Mouse (Mus musculus) heart, adult 9 months (tissue): ENCODE measurements around the gene Crym.
A peak's percentile ranks its signal among the peaks of the same experiment; 100 is the strongest.

Source experiments
- DNase-seq, 2 experiments: peaks; one replicate each; pipeline ENCODE4 v3.0.0; 2022; ENCODE audit warnings: low spot score in 2 of 2

Gene Crym

GRCm38 (mm10) chr7:120201771-120202170, at the start of gene Crym:
Gene Crym (minus strand): TSS chr7:120202111.
- no peak for DNase-seq

DNA sequence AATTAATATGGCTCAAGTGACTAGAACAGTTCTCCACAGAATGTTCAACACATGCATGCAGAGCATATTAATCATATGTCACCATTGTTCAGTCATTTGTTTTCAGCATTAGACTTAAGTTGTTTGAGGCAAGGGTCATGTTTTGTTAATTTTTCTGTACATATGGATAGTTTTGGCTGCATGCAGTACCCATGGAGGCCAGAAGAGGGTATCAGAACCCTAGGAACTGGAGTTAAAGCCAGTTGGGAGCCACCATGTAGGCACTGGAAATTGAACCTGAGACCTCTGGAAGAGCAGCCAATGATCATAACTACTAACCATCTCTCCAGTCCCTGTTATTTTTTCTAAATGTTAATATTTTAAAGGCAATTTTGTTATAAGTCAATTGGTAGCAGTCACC, 39.2 kb upstream of the Crym start:
- DNase-seq = no peak

GRCm38 (mm10) chr7:120228541-120228940, 26.6 kb upstream of the Crym start:
- no peak for DNase-seq

DNA sequence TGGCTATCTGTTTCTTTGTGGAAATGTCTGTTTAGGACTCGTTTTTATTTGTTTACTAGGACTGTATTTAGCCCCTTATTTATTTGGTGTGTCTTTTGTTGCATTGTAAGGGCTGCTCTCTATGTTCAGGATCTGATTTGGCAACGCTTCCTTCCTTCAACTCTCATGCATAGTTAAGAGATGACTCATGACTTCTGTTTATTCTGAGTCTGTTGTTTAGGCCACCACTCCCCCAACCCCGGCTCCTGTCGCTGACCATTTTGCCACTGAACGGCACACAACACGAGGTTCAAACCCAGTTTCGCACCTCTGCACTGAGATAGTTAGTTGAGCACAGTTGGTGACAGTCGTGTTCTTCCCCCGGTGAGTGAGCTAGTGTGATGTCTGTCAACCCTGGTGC, 4.1 kb upstream of the Crym start:
- DNase-seq = peak; percentile 7 to 18

DNA sequence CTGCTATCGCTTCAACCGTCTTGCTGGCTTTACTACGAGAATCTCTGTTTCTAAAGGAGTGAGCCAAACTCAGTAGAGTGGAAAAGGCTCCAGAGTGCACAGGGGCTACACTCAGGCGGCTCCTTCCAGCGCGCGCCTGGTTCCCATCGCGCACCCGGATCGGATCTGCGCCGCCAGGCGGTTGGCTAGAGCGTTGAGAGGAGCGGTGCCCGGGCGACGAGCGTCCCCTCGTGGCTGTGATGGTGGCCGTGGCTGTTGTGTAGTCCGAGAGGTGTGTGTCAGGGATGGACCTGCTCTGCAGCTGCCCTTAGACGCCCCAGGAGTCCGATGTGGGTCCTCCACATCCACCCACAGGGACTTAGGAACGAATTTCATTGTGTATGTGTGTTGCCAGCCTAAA, 1.9 kb upstream of the Crym start, which contains the start of gene Abca14:
Gene Abca14 (plus strand): TSS at position 173 of the 400 bp plus-strand sequence.
- DNase-seq = peak; percentile 50 to 71

GRCm38 (mm10) chr7:120201231-120201744, 623 bp downstream of the Crym start:
- peak in 1 of 2 experiments; percentile 15 for DNase-seq

DNA sequence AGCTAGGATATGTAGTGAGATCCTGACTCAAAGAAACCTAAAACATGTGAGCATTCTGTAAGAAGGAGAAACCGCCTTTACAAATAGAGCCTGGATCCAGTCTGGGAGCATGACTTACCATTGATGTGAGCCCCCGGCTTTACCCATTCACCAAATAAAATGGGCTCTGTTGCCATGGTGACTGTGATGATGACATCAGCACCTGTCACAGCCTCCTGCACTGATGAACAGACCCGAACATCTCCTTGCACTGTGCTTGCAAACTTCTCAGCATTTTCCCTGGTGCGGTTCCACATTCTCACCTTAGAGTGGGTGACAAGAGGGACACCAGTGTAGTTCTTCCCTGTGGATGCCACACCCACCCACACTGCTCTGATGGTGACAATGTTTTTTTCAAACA, 6.7 kb downstream of the Crym start:
- DNase-seq = no peak

DNA sequence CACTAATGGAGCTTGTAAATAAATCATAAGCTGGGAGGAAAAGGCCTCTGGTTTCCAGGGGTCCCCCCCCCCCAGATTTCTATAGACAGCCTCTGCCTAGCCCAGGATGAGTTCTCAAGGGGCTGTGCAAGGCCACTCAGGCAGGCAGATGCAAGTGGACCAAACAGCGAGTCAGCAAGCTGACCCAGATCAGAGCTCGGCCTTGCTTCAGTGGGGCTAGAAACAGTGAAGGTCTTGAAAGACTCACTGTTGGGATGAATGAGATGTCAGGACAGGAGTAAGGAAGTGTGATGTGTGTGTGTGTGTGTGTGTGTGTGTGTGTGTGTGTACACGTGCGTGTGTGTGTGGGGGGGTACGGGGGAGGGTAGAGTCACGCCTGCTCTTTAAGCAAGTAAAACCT, 9.1 kb downstream of the Crym start:
- DNase-seq = no peak

GRCm38 (mm10) chr7:120192207-120192606, 9.7 kb downstream of the Crym start:
- no peak for DNase-seq

DNA sequence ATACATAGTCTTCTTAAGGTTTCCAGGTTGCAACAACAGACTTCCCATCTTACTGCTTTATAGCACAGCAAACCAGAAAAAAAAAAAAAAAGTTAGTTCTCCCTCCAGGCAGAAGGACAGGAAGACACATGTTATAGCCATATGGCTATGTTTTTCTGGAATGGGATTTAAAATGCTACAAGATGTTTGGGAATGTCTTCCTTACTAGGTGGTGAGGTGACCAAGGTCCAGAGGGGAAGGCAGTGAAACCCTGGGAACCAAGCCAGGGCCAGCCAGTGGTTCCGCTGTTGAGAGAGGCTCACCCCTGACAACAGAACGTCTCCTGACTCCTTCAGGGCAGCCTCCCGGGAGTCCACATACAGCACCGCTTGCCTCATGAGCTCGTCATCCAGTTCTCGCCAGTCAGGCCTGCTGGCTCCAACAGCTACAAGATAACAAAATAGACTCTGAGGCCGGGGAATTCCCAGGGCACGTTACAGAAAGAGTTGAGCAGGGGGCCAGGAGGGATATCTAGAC, 11.7 kb downstream of the Crym start:
- DNase-seq = no peak

DNA sequence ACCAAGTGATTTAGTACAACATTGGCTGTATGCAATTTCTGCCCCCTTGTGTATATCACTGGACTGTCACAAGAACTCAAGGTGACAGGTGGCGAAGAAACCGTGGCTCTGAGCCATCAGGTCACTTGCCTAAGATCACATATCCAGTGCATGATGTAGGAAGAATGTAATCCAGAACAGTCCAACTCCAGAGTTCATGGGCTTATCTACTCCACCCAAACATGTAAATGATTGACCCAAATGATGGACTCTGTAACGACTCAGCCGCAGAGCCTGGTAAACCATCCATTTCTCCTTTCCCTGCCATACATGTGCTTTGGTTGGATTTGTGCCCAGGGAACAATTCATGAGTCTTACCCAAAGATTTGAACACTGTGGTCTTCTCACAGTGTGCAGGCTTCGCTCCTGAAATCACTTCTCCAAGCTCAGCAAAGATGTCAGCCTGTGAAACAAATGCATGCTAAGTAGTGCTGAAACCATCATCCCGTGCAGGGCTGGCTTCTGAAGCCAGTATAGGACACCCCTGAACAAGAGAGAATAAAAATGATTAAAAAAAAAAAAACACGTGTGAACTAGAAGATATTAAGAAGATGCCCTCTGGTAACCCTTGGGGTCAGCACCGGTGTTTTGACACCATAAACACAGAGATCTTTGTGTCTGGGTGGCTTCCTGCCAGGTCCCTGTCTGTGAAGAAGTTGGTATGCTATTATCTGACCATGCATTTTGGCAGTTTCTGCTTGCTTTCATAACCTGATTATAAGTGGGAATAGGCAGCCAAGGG, 12.4 kb downstream of the Crym start:
- DNase-seq = no peak

DNA sequence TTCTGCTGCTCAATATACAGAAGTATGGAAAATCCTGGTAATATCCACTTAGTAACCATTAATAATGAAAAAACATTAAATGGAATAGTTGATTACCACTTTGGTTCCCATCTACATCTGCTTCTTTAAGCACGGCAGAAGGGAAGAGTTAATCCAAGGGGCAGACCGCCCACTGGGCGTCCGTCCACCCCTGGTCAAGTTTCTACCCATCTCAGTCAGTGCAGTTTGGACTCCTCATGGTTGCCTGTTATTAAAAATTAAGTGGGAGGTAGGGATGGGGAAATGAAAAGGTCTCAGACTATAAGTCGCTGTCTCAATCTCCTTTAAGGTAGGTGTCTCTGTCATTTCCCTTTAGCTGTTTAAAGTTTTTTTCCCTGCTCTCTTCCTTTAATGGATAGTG, 13.0 kb downstream of the Crym start:
- no peak for DNase-seq

GRCm38 (mm10) chr7:120182891-120183290, 19.0 kb downstream of the Crym start:
- no peak for DNase-seq

- no peak for DNase-seq
These were observed 20.3 kb downstream of the Crym start for GRCm38 (mm10) chr7:120181401-120182230.

GRCm38 (mm10) chr7:120180547-120180946, 21.4 kb downstream of the Crym start:
- DNase-seq = no peak

DNA sequence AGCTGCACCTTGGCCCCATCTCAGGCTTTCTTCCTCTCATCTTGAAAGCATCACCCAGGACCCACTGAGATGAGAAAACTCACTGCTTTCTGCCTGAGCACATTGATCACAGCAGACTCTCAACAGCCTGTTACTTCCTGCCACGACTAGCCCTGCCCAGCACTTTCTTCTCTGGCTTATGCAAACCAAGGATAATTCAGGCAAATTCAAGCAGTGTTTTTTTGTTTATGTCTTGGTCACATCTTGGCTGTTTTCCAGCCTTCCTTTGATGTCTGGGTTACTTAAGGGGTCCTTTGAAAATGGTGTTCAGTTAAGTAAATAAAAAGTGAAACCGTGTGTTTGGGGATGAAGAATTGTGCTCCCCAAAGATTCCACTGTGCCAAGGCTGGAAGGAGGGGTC, 23.0 kb downstream of the Crym start:
- DNase-seq = no peak

DNA sequence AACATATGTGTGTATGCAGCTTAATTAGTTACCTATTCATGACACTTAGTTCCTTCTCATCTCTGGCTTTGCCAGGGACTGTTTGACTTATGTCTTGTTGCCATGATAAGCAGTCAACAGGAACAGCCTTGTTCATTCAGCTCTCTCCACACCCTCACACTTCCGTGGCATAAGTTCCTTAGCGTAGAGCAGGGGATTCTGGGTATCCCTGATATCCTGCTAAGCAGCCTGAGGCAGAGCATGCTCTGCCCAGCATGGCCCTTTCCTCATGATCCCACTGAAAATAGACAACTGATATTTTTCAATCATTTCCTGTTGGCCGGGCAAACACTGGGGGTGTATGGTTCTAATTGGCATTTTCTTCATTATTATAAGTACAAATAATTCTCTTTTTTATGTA, 24.3 kb downstream of the Crym start:
- no peak for DNase-seq

GRCm38 (mm10) chr7:120174723-120175504, 27.0 kb downstream of the Crym start:
- no peak for DNase-seq

DNA sequence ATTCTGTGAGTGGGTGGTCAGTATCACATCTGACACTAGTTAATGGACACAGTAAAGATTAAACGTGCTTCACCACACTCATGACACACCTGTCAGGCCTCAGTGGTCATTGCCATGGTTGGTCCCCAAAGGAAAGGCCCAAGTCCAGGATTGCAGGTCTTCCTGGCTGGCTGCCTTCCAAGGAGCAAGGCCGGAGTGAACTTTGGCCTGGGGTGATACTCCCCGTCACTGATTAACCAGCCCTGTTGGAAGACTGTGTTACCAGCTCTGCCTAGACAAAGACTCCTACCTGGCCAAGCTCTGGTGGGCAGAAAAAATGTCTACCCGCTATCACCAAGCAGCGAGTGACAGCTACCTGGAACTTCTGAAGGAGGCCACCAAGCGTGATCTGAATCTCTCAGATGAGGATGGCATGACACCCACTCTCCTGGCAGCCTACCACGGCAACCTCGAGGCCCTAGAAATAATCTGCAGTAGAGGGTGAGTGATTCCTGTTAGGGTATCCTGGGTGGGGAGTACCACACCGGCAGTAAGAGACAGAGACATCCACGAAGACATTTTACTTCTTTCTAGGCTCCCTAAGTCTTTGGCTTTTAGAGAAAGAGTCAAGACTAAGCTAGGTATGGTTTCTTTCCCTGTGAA, 28.2 kb downstream of the Crym start, which contains the start of gene Anks4b:
Gene Anks4b (plus strand): TSS at position 256 of the 642 bp plus-strand sequence.
- DNase-seq = no peak

GRCm38 (mm10) chr7:120172188-120172700, 29.7 kb downstream of the Crym start:
- no peak for DNase-seq
